Mouse (Mus musculus) forebrain, postnatal 0 days (tissue): ENCODE results near the gene H2al1h. TPM values are rescaled to one million over a fixed set of nuclear protein-coding genes. Genes with fewer than 3 reads are reported as not detected.

Experiments
- ATAC-seq: fragments of 200-750 bp; cut with Nextera tagmentation; 2 replicates; pipeline ENCODE4 v1.8.0; 2017; ENCODE audit warnings: mild to moderate bottlenecking, moderate library complexity
- DNase-seq: peaks from one replicate; pipeline ENCODE4 v3.0.0-alpha.2; 2015
- H3K27ac ChIP-seq: fragments of 300-500 bp; sonication (generic); 2 replicates; pipeline ENCODE4 v1.5.1; 2014; ENCODE audit warnings: low read depth, mild to moderate bottlenecking, antibody characterized with exemption, low read length, moderate library complexity, mixed read lengths
- H3K27me3 ChIP-seq: fragments of 300-500 bp; sonication (generic); 2 replicates; pipeline ENCODE4 v1.6.1; 2014; ENCODE audit warnings: mild to moderate bottlenecking, low read length, mixed read lengths; ENCODE audit not compliant: insufficient read depth
- H3K36me3 ChIP-seq: fragments of 300-500 bp; sonication (generic); 2 replicates; pipeline ENCODE4 v1.6.1; 2014; ENCODE audit warnings: mild to moderate bottlenecking, moderate library complexity; ENCODE audit not compliant: insufficient read depth
- H3K4me1 ChIP-seq: fragments of 300-500 bp; sonication (generic); 2 replicates; pipeline ENCODE4 v1.6.1; 2014; ENCODE audit warnings: antibody characterized with exemption; ENCODE audit not compliant: insufficient read depth
- H3K4me2 ChIP-seq: fragments of 300-500 bp; sonication (generic); 2 replicates; pipeline ENCODE4 v1.6.1; 2014; ENCODE audit warnings: low read depth, mild to moderate bottlenecking, moderate library complexity
- H3K4me3 ChIP-seq: fragments of 300-500 bp; sonication (generic); 2 replicates; pipeline ENCODE4 v1.5.1; 2014; ENCODE audit warnings: low read depth, low read length, mixed read lengths
- H3K9ac ChIP-seq: fragments of 300-500 bp; sonication (generic); 2 replicates; pipeline ENCODE4 v1.6.1; 2014; ENCODE audit warnings: mild to moderate bottlenecking
- H3K9me3 ChIP-seq: fragments of 300-500 bp; sonication (generic); 2 replicates; pipeline ENCODE4 v1.6.1; 2016; ENCODE audit warnings: low read length
- CTCF ChIP-seq: sonication (generic); IDR thresholded peaks from 2 replicates; pipeline ENCODE4 v1.5.1; 2016; ENCODE audit warnings: antibody characterized with exemption, control low read depth, low read depth
- WGBS: fragments of 180-500 bp; shearing (Covaris S2); extraction: QIAGEN DNeasy Blood & Tissue Kit; methylation state at CpG from one replicate; pipeline ENCODE4 v1.1.7; 2014; 5-methylcytosine and 5-hydroxymethylcytosine counted together
- polyA plus RNA-seq: library from polyadenylated mRNA; unstranded; fragments of >200 nt; fragmentation: Nextera tagmentation; extraction: Ambion mirVana; gene quantifications from 2 replicates; pipeline ENCODE4 v1.2.1, GENCODE M21; 2015
- total RNA-seq: library from RNA; depleted of rRNA; stranded (reverse); fragments of >200 nt; gene quantifications from 2 replicates; pipeline ENCODE4 v1.2.3, GENCODE M21; 2014; rRNA removed

H2al1h gene
- total and polyA plus RNA-seq, 2 experiments from 2014 or later = not detected

DNA sequence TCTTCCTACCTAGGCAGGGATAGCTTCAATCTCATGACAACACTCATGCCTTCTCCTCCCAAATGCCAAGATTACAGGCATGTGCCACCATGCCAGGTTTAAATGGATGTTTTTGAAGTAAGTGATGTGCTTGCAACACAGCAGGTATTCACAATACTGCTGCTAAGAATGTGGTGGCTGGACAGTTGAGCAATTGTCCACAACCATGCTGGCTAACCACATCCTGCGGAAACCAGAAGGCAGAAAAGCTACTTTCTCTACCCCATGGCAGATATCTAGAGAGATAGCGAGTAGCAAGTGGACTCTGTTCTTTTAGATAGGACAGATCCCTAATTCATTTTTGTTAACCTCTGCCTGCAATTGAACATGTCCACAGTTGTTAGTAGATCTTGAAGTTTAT, 40.0 kb downstream of the H2al1h start:
- Histone ChIP-seq H3K4me2 (no peak overlapping the region), H3K9me3 (no peaks in the 10 kb centered on the region), H3K27me3 (no peaks in the 10 kb centered on the region), H3K27ac (no peak overlapping the region), H3K9ac (no peak overlapping the region), H3K4me3 (no peak overlapping the region), H3K36me3 (no peaks in the 10 kb centered on the region), H3K4me1 (no peaks in the 10 kb centered on the region)
- ATAC-seq (no peak), DNase-seq (no peak)
- TF ChIP-seq CTCF = no peak
- WGBS = 95% methylated on average over 2 of the region's 2 CpGs

DNA sequence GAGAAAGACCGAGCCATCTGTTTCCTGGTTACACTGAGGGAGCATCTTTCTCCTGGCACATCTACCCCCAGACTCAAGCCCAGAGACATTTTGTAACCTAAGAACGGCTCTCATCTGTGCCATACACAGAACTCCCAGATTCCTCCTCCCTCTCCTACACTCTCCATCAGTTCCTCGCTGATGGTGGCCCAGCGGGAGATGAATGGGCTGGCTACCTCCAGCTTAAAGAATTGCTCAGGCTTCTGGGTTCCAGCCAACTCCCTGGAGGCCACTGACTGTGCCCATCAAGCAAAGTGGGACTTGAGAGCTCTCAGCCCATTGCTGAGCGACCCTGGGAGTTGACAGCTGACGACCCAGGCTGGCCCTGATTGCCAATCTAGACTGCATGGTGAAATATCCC, 42.6 kb downstream of the H2al1h start:
- Histone ChIP-seq H3K27ac (no peak overlapping the region), H3K27me3 (no peaks in the 10 kb centered on the region), H3K4me2 (no peak overlapping the region), H3K4me1 (no peaks in the 10 kb centered on the region), H3K9ac (no peak overlapping the region), H3K9me3 (no peaks in the 10 kb centered on the region), H3K4me3 (no peak overlapping the region), H3K36me3 (no peaks in the 10 kb centered on the region)
- TF ChIP-seq CTCF = no peak
- 42% methylated on average over 6 of the region's 6 CpGs for WGBS
- peak; percentile 66; the same call in 1 of the 2 replicates for ATAC-seq
- DNase-seq = peak; percentile 23

DNA sequence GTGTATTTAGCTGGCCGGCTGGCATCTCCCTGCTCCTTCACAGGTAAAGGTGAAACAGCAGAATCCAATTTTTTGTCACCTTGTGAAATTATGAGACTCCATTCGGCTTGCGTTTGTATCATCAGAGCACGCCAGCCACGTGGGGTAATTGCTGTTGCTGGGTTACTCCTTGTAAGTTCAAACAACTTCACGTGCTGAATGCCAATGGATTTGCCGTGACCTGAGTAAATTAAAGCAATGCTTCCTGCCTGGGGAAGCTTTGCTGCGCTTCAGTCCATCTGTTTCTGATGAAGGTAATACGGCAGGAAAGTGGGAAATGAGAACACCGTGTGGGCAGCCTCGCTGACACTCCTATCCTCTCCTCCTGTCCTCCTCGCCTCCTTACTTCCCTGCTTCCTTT, 43.9 kb downstream of the H2al1h start:
- Histone ChIP-seq H3K27ac (no peak overlapping the region), H3K27me3 (no peaks in the 10 kb centered on the region), H3K9ac (no peak overlapping the region), H3K4me1 (no peaks in the 10 kb centered on the region), H3K4me2 (no peak overlapping the region), H3K36me3 (no peaks in the 10 kb centered on the region), H3K4me3 (no peak overlapping the region), H3K9me3 (no peaks in the 10 kb centered on the region)
- ATAC-seq (no peak), DNase-seq (no peak)
- WGBS = 57% methylated on average over 12 of the region's 12 CpGs
- TF ChIP-seq CTCF = no peak

Other genes starting within 250 kb of the H2al1h start
- not detected in 2 replicates for gene H2al1a, start 22.2 kb upstream of the H2al1h start, total RNA-seq
- gene H2al1a, start 22.2 kb upstream of the H2al1h start, polyA plus RNA-seq = not detected in 2 replicates
- gene H2al1b, start 19.1 kb upstream of the H2al1h start, total RNA-seq = not detected in 2 replicates
- not detected in 2 replicates for gene H2al1b, start 19.1 kb upstream of the H2al1h start, polyA plus RNA-seq
- gene H2al1c, start 15.8 kb upstream of the H2al1h start, total RNA-seq = not detected in 2 replicates
- gene H2al1c, start 15.8 kb upstream of the H2al1h start, polyA plus RNA-seq = not detected in 2 replicates
- gene H2al1d, start 12.7 kb upstream of the H2al1h start, total RNA-seq = not detected in 2 replicates
- gene H2al1d, start 12.7 kb upstream of the H2al1h start, polyA plus RNA-seq = not detected in 2 replicates
- gene H2al1e, start 9.6 kb upstream of the H2al1h start, total RNA-seq = not detected in 2 replicates
- gene H2al1e, start 9.6 kb upstream of the H2al1h start, polyA plus RNA-seq = not detected in 2 replicates
- not detected in 2 replicates for gene H2al1f, start 6.3 kb upstream of the H2al1h start, total RNA-seq
- not detected in 2 replicates for gene H2al1f, start 6.3 kb upstream of the H2al1h start, polyA plus RNA-seq
- not detected in 2 replicates for gene H2al1g, start 3.2 kb upstream of the H2al1h start, total RNA-seq
- gene H2al1g, start 3.2 kb upstream of the H2al1h start, polyA plus RNA-seq = not detected in 2 replicates
- gene H2al1i, start 3.2 kb downstream of the H2al1h start, total RNA-seq = not detected in 2 replicates
- not detected in 2 replicates for gene H2al1i, start 3.2 kb downstream of the H2al1h start, polyA plus RNA-seq
- gene H2al1j, start 6.3 kb downstream of the H2al1h start, total RNA-seq = not detected in 2 replicates
- gene H2al1j, start 6.3 kb downstream of the H2al1h start, polyA plus RNA-seq = not detected in 2 replicates